Mouse (Mus musculus) liver (tissue): Measurements from ENCODE around the gene Shank2.

Experiments
- DNase-seq: peaks from one replicate; pipeline ENCODE4 v3.0.0-alpha.2; 2020; ENCODE audit warnings: mixed read lengths

Gene Shank2

DNA sequence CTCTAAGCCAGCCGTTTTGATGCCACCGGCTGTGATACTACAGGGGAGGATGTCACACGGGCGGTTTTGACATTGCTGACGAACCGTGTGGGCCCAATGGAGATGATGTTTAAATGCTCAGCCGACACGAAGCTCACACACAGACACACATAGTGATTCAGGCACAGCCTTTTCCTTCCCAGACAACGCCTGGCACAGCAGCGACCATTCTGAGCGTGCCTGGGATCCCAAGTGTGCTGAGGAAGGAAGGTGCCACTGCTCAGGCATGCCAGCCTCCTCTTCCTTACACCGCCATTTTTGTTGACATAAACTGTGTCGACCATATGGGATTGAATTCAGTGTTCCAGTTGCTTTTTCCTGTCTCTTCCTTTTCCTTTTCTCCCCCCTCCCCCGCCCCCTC is 172.6 kb downstream of the Shank2 start:
- DNase-seq = no peak

DNA sequence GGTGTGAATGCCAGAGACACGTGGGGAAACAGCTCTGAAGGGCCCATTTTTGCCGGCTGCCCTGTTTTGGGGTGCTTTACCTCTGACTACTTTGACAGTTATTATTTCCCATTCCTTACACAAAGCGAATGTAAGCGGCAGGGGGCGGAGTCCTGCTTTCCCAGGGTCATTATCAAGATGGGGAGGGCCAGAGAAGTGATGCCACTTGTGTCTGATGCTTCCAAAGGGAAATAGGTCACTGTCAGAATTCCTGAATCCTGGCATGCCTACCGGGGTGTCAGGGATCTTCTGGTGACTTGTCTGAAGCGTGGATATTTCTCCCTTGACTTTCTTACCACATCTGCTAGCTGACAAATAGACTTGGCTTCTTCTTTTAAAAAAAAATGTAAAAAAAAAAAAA is 173.3 kb downstream of the Shank2 start:
- DNase-seq = no peak

DNA sequence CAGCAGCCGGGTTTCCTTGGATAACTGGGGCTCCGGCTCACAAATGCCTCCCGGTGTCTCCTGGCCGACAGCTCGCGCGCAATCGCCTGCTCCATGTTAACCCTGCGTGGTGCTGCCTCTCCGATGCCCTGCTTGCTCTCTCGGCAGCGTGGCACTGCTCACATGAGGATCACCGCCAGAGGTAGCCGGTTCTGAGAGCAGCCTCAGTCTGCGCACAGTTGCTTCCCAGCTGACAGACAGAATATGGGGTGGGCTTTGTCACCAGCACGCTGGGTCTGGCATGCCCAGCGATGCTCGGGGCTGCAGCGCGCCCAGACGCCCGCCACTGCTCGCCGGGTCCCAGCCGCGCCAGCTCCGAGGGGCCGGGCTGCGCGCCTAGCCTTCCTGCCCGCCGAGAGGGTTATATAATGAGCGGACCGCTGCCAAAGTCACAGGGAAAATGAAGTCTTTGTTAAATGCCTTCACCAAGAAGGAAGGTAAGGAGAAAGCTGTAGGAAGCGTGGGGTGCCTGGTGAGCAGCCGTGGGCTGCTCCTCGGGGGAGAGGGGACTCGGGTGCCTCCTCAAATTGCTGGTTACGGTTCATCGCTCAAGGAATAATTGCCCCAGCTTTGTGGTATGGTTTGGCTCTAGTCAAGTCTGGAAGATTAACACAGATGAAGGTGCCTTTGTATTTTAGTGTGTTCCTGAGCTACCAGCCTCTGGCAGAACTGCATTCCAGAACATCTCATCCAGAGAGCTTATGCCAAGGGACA is 173.9 kb downstream of the Shank2 start:
- DNase-seq = no peak

DNA sequence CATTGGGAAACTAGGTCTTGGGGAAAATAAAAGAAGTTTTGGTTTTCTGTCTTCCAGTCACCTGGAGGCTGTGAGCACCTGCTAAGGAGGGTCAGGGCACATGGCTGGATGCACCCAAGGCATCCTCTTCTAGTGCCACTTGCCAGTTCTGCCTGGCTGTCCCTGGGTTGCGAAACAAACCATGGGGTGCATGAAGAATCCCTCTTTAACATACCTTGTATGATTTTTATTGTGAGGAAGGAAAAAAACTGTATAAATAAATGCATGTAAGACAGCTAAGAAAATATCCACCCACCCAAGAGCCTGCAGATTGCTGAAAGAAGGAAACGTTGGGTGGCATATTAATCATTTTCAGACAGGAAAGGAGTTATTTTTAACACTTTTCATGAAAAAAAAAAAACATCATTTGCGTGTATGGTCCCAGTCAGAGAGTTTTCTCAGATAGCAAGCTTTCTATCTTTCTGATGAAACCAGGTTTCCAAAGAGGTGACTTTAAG is 174.6 kb downstream of the Shank2 start:
- no peak for DNase-seq

DNA sequence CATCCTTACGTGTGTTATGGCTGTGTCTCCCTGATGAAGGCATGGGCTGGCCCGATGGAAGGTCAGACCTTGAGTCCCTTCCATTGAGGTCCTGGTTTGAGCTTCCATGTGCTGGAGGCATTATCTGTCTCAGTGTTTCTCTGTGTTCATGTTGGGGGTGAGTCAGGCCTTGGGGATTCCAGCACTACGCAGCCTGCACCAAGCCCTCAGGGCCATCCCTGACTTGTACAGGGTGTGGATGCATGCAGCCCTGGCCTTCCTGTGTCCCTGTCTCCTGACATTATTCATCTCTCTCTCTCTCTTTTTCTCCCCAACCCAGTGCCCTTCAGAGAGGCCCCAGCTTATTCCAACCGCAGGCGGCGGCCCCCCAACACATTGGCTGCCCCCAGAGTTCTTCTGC is 177.7 kb downstream of the Shank2 start:
- no peak for DNase-seq

DNA sequence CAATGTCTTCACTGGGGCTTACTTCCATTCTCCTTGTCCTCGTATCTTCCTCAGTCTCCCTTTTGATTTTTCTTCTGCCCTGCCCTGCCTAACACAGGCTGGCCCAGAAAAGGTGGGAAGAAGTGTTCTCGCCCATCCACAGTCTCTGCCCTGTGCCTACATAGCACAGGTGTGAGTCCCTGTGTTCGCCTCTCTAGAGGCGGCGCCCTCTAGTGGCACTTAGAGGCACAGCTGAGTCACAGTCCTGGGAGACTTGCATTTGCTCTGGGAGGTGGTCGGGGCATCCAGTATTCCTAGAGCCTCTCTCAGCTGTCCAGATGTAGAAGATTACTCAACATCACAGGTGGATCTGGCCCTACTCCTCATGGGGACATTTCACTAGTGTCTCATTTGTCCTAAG is 179.2 kb downstream of the Shank2 start:
- peak; percentile 54 for DNase-seq

DNA sequence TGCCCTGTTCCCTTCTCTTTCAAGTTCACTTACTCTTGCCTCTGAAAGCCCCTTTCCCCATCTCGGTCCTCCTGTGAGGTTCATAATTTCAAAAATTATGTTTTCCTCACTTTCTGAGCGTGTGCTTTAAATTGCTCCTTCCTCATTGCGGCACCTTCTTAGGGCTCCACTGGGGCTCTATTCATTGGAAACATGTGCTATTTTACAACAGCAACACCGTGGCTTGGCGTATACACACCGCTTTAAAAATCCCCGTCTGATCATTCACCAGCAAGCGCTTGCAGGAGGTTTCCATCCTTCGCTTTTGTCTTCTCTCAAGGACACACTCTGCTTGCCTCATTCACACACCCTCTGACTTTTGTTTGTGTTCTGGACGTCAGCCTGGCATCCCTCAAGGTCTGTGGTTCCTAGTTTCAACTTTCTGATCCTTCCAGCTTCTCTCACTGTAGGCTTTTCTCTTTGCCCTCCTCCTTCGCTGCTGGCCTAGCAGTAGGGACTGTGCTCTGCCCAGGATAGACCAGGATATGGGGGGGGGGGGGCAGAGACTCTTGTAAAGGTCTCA is 186.2 kb downstream of the Shank2 start:
- DNase-seq = no peak

DNA sequence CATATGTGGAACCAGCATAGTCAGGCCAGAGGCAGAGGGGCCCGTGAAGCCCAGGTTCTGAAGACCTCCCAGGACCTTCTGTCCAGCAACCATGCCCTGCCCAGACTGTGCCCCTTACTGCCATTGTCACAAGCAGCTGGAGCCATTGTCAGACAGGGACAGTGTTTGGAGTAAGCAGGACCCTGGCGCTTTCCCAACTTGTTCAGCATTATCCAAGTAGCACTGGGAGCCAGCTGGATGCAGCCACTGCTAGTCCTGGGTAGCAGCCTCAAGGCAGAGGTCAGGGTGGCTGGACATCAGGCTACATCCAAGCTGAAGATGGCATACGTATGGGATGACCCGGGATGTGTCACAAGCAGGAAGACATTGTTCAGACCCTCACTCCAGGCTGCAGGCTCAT is 187.7 kb downstream of the Shank2 start:
- DNase-seq = no peak

DNA sequence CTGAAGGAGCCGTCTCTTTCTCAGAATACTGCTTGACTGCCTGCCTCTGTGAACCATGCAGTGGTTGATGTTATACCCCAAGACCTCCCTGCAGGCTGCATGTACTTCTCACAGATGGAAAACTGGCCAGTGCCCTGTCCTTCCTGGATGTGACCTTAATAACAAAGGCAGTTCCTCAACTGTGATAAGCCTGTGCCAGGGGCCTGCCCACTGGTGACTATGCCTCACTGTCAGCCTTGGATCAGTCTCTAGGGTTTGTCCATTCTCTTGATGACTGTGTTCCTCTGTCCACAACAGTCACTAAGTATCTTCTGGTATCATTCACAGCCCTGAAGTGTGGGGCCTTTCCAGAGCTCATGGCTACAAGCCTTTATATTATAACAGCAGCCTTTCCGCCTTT is 196.8 kb downstream of the Shank2 start:
- DNase-seq = no peak

DNA sequence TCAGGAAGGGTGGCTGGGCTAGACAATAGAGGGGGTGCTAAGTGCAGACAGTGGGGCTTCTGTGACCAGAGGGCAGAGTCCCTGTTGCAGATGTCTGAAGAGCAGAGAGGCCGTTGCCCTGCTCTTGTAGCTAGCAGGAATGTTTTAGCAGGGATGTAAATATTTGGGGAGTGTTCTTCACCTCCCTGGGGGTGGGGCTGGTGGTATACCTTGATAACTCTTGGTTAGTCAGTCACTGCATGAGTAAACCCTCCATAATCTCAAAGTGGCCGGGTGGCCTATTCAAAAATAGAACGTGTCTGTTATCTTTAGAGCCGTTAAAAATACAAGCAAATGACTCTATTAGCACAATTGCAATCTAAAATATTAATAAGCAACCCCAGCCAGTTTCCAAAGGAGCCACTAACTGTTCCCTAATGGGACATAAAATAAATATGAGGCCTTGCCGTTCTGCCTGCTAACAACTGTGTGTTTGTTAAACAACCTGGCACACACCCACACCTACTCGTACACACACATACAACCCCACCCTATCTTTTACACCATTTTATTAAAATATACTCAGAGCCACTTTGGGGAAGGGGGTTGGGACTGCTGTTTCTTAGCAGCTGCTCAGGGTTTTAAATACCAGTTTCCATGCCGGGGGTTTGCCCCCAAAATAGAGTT is 200.4 kb downstream of the Shank2 start:
- no peak for DNase-seq

DNA sequence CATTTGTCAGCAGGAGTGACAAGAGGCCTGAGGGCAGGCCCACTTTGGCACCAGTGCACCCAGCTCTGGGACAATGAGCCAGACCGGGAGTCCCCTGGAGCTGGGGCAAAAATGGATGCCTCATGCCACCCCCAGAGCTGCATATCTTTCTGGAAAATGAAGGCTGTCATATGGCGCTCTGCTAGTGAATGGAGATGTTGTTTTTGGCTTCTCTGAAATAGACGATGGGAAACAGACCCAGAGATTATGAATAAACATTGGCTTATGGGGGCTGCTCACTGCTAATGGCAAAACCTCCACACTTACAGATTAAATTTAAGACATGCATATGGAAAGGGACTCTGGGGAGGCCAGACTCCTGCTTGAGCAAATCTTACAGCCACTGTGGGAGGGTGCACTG is 202.6 kb downstream of the Shank2 start:
- no peak for DNase-seq

DNA sequence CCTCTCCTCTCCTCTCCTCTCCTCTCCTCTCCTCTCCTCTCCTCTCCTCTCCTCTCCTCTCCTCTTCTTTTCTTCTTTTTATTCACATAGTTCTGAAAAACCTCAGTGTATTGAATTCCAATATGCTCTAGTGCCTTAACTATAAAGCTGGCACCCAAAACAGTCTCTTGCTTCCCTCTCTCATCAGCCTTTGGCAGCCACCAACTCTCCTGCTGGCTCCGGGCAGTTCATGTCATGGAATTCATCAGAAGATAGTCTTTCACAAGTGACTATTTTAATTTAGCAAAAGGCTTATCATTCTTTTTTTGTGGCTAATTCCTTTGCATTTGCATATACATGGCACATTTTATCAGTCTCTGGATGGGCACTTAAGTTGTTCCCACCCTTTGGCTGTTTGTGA is 203.4 kb downstream of the Shank2 start:
- no peak for DNase-seq

DNA sequence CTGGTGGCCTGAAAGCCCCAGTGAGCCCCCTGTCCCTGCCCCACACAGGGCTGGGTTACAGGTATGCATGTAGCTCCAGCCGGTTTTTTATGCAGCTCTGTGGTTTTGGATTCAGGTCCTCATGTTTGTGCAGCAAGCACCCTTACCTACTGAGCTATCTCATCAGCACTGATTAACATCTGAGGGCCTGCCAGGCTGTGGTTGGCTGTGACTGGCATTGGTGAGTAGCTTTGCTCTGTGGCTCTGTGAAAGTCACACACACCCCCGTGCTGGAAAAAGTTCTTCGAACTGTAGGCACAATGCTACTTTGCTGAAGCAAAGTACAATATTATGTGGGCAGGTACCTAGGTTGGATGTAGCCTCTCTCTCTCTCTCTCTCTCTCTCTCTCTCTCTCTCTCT is 204.1 kb downstream of the Shank2 start:
- DNase-seq = no peak

DNA sequence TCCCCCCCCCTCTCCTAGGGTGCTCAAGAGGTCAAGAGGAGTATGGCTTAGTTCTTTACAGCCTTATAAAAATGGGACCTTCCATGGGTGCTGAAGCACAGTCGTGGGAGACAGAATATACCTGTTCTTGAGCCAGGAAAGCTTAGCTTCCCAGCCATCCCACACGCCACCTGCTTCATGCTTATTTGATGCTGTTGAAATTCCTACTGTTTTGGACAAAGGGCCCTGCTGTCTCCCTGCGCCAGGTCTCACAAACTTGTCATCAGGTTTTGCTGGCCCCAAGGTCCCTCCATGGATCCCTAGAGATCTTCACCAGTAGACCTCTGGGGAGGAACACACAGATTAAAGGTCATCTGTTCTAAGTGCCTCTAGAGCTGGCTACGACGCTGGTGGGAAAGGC is 204.5 kb downstream of the Shank2 start:
- DNase-seq = no peak

DNA sequence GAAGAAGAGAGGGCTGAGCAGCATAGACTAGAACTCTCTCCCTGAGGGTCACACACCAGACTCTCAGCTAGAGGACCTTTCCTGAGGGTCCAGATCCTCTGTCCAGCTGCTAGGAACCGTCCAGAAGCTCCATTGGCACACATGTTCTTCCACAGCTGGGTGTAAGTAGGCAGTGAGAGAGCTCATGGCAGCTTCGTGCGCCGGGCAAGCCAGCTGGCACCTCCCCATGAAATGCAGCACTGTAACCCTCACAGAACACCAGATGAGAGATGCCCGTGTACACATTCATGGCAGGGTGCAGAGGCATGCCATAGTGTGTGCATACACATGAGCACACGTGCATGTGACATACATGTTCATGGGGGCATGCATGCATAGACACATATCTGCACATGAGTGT is 205.4 kb downstream of the Shank2 start:
- DNase-seq = no peak

DNA sequence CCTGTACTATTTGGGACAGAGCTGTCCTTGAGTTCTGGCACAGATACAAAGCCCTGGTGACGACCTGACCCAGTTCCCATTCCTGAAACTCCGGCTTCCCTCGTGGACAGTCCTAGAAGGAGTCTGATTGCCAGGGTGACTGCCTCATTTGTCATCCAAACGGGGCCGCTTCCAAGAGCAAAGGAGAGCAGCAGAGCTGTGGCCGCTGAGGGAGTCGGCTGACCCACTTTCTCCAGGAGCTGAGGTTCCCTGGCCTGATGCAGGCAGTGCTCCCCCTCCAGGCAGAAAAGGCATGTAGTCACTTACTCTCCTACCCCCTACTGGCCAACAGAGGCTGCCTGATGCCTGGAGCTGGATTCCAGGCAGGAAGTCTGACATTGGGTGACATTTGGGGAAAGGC is 206.1 kb downstream of the Shank2 start:
- peak; percentile 7 for DNase-seq

DNA sequence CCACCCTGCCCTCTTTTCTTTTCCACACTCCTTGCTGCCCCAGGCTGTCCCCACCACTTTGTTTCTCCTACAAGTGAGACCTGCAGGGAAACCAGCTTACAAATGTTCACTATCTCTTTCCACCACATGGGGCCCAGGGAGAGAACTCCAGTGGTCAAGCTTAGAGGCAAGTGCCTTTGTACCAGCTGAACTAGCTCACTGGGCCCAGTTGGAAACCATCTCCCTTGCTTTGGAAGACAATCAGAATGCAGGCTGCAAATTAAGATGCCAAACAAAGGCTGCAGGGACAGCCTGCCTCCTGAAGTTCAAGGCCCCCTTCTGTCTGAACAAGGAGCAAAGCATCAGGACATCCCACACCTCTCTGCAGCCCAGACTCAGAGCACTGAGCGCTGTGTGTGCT is 206.9 kb downstream of the Shank2 start:
- no peak for DNase-seq

DNA sequence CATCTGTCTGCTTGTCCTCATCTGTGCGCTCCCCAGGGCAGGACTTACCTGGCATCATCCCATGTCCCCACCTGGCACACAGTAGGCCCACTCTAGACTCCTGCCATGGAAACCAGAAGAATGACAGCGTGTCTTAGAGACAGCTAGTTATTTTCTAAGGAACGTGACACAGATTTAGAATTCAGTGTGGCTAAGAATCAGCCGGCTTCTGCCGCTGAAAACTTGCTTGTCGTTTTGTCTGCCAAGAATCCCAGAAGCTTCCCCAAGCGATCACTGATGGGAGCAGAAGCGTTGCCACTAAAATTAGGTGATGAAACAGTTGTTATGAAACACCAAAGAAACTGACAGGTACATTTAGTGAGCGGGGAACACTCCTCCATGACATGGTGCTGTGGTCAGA is 208.8 kb downstream of the Shank2 start:
- DNase-seq = no peak

DNA sequence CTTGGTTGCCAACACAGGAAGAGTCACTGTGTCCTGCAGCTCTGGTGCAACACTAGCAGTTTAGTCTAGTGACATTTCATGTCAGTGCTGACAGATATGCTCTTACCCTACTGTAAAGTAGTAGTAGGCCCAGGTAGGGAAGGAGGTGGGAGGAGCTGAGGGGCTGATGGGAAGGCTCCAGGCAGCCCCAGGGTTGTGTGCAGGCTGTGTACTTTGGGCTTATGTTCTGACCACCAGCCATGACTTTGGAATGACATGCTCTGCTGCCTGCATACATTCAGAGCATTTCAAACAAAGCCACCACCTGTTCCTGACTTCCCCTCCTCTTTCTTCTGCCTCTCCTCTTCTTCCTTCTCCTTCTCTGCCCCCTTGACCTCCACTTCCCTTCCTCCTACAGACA is 211.0 kb downstream of the Shank2 start:
- DNase-seq = no peak

DNA sequence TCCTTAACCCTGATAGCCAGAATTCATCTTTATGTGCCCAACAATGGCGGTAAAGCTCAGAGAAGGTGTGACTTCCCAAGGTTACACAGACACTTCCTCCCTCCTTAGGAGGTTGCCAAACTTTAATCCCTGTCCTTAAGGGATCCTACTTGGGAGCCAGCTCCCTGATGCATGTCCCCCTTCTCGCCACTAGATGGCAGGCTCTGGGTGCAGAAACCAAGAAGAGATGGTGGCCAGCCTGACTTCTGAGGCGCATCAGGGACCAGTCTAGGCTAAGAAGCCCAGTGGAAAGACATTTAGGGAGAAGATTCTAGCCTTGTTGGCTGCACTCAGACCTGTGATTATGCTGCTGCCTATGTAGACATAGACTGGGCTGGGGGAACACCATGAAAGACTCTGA is 215.5 kb downstream of the Shank2 start:
- DNase-seq = peak; percentile 39

DNA sequence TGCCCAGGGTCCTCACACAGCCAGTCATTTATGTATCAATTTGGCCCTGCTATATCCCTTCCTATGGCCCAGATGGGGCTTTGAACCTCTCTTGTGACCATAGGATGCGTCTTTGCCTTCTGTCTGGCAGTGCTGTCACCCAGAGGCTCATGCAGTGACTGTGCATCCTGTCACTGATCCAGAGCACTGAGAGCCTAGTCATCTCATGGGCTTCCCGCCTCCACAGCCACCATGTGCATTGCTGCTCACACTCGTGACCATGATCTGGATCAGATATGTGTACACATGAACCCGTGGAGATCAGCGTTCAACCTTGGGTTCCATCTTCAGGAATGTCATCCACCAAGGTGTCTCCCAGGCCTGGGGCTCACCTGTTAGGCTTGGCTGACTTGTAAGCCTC is 227.0 kb downstream of the Shank2 start:
- no peak for DNase-seq

DNA sequence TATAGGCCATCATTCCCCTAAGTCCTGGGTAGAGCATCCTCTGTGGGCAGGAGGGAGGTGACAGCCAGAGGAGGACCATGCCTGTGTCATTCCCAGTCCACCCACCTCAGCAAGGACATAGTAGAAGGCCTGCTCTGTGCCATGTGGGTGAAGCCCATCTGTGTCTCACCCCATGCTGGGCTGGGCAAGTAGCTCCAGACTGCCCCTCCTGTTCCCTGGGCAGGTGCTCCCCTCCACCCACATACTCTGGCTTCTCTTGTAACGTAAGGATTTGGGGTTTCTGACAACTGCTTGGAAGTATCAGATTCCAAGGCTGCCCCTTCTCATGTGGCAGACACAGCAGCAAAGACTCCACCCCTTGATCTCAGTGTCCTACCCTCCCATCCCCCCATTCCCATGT is 227.7 kb downstream of the Shank2 start:
- DNase-seq = no peak

DNA sequence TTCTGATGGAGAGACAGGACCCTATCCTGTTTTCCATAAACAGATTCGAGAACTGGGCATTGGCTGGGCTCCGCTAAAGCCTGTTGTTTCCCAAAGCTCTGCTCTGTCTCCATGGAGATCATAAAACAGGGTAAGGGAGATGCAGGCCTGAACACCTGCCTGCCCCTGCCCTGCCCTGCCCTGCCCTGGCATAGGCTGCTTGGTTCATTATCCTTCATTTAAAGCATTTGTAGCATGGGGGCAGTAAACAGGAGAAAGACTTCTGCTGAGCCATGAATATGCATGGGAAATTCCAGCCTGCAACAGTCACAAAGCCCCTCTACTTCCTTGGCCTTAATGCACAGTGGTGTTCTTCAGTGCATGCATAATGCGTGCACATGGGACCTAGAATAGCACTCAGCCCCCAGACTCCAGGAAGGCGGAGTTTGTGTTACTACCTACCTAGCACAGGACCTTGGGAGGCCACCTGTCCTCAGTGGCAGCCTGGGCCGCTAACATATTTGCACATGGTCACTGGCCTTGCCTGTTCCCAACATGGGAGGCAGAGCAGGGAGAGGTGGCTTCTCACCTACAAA is 230.5 kb downstream of the Shank2 start:
- DNase-seq = no peak

DNA sequence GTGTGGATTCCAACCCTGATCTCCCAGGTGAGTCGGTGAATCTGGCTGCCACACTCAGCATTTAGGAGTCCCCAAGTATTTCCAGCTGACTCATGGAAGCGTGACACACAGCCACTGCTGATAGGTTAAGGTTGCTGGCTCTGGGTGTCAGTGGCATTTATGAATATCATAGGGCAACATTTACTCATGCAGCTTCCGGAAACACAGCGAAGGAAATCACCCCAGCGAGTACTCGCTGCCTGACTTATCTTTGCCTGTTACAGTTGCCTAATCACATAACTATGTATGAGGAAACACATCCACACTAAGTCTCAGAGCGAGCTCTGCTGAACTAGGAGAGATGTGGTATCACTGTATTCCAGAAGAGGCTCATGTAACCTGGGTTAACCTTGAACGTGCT is 231.8 kb downstream of the Shank2 start:
- no peak for DNase-seq
